8 mouse cellular contexts compared by ENCODE assay signal in genomic region chr14:24490468-24491265, GRCm38 (mm10). TPM values are rescaled to one million over a fixed set of nuclear protein-coding genes. Genes with fewer than 3 reads are reported as not detected.
DNase-seq lines count a peak whose midpoint lies in the region; ATAC-seq lines count a peak whose summit lies in the region.

No protein-coding gene starts in this region.

- DNase-seq in Muller cell, postnatal 12 days (ENCODE audit: inconsistent ontology term): peak; percentile 98
- peak; percentile 97 for DNase-seq in cerebellum, adult 9-11 months
- peak; percentile 94 to 99 for DNase-seq in frontal cortex, adult 2 months (ENCODE audit: extremely low spot score in 1 of 2, low spot score in 1 of 2)
- DNase-seq in hindbrain, embryonic 11.5 days (ENCODE audit: low spot score): peak; percentile 99
- DNase-seq in layer of hippocampus, postnatal 10 days (ENCODE audit: low spot score in 2 of 2): peak; percentile 96 to 99
- peak; percentile 98 for DNase-seq in lung, postnatal 10 days
- peak; percentile 96 for DNase-seq in ovary, postnatal 36 days (ENCODE audit: low spot score)
- DNase-seq in thymus, postnatal 25 days: peak; percentile 96

- peak overlapping the region; percentile 13 for H3K27ac ChIP-seq in hindbrain, embryonic 11.5 days (ENCODE audit: low read depth, low read length)

- WGBS in hindbrain, embryonic 11.5 days: under 1% methylated on average over 63 of the region's 64 CpGs

- peak overlapping the region; percentile 70 for H3K4me2 ChIP-seq in hindbrain, embryonic 11.5 days (replicated peaks; ENCODE audit: low read depth, low read length)

- ATAC-seq in hindbrain, embryonic 11.5 days (ENCODE audit: low FRiP score): peak; percentile 90

- H3K9me3 ChIP-seq in hindbrain, embryonic 11.5 days (ENCODE audit: control insufficient read depth, low read length): no peaks in the 10 kb centered on the region

- peak overlapping the region; percentile 95 for H3K9ac ChIP-seq in hindbrain, embryonic 11.5 days (ENCODE audit: low read depth, low read length)

- peak overlapping the region; percentile 94 for H3K4me3 ChIP-seq in hindbrain, embryonic 11.5 days (ENCODE audit: low read depth, low read length)

- H3K27me3 ChIP-seq in hindbrain, embryonic 11.5 days (ENCODE audit: control insufficient read depth, insufficient read depth, low read length): no peaks in the 10 kb centered on the region

- H3K36me3 ChIP-seq in hindbrain, embryonic 11.5 days (ENCODE audit: control insufficient read depth, insufficient read depth, low read length): peaks cover 3% of the 10 kb centered on the region; the same call in 1 of the 2 replicates

- H3K4me1 ChIP-seq in hindbrain, embryonic 11.5 days (replicated peaks; ENCODE audit: control insufficient read depth, insufficient read depth, low read length): peaks cover 3% of the 10 kb centered on the region; the same call in 1 of the 2 replicates

RNA-seq across cellular contexts. Expression of gene Rps24, which starts 3.7 kb away (rescaled TPM):
- polyA plus RNA-seq in frontal cortex, adult 2 months (2012; rRNA removed): 1,392 and 1,543 TPM in 2 replicates
- 1,026 and 1,035 TPM in 2 replicates for polyA plus RNA-seq in hindbrain, embryonic 11.5 days (2014; fragmentation: Nextera tagmentation; extraction: Ambion mirVana)
- total RNA-seq in layer of hippocampus, postnatal 10 days (2021): 1,000 to 10,000 TPM in 1 of 2 experiments, 100 to 1,000 TPM in 1; 950 to 1,065 TPM

RNA-seq across cellular contexts. Expression of gene Polr3a, which starts 3.8 kb away (rescaled TPM):
- polyA plus RNA-seq in frontal cortex, adult 2 months (2012; rRNA removed): 16.5 and 19.0 TPM in 2 replicates
- 19.9 and 22.4 TPM in 2 replicates for polyA plus RNA-seq in hindbrain, embryonic 11.5 days (2014; fragmentation: Nextera tagmentation; extraction: Ambion mirVana)
- total RNA-seq in layer of hippocampus, postnatal 10 days (2021): 10 to 100 TPM; 31.6 to 36.2 TPM

Comparison
In these comparisons a context has a peak if more than half of its experiments do, and no peak if none do; other contexts are left out.
1. Peak in every context shown above with its lines: DNase-seq, ATAC-seq, H3K4me3 ChIP-seq and H3K27ac ChIP-seq.